ENCODE assay signal across 21 mouse cellular contexts in genomic region chr13:47243569-47243968, GRCm38 (mm10).
DNase-seq lines count a peak whose midpoint lies in the region; ATAC-seq and TF ChIP-seq lines count a peak whose summit lies in the region.
"Had no signal": no experiment of that assay in that cellular context is flagged by ENCODE, and none has a peak within 500 bp of the region (broad histone marks: within the 10 kb centered on the region; RNA-seq: fewer than 3 reads in every experiment).

No protein-coding gene starts in this region.

- no peaks in the 10 kb centered on the region for H3K79me2 ChIP-seq in liver, adult 2 months (ENCODE audit: control insufficient read depth, insufficient read depth, low read length)

- no peaks in the 10 kb centered on the region for H3K9me3 ChIP-seq in liver, embryonic 12.5 days (replicated peaks)
- H3K9me3 ChIP-seq: embryonic facial prominence, embryonic 13.5 days; embryonic facial prominence, embryonic 15.5 days; forebrain, embryonic 10.5 days; forebrain, embryonic 12.5 days had no signal

- H3K27ac ChIP-seq in layer of hippocampus, adult 2 months, result peak overlapping the region; percentile 69
- H3K27ac ChIP-seq in liver, adult 2 months (replicated peaks; ENCODE audit: insufficient read depth, low read depth, low read length), result peak overlapping the region; percentile 88; the same call in 1 of the 2 replicates
- H3K27ac ChIP-seq in liver, embryonic 12.5 days, result no peak overlapping the region
- H3K27ac ChIP-seq: embryonic facial prominence, embryonic 13.5 days; embryonic facial prominence, embryonic 15.5 days; forebrain, embryonic 12.5 days had no signal

- H3K9ac ChIP-seq in liver, adult 2 months (ENCODE audit: low read depth, low read length), result no peak overlapping the region
- no peak overlapping the region for H3K9ac ChIP-seq in liver, embryonic 12.5 days
- H3K9ac ChIP-seq: embryonic facial prominence, embryonic 13.5 days; embryonic facial prominence, embryonic 15.5 days; forebrain, embryonic 12.5 days had no signal

- ATAC-seq in liver, embryonic 12.5 days, result no peak
- ATAC-seq: forebrain, embryonic 14.5 days; forebrain, embryonic 16.5 days had no signal

- H3K36me3 ChIP-seq in liver, adult 2 months (ENCODE audit: control insufficient read depth, insufficient read depth, low read length), result peaks cover 56% of the 10 kb centered on the region
- 0 out of 2 replicates have a peak, but pooled peaks cover 6% of the 10 kb centered on the region for H3K36me3 ChIP-seq in liver, embryonic 12.5 days
- H3K36me3 ChIP-seq: embryonic facial prominence, embryonic 13.5 days; forebrain, embryonic 10.5 days; forebrain, embryonic 12.5 days had no signal

- no peak for TF ChIP-seq CTCF in layer of hippocampus, adult 2 months (conservative IDR thresholded peaks at IDR 0.05)
- no peak for TF ChIP-seq CTCF in liver, adult 2 months (IDR thresholded peaks at IDR 0.05; ENCODE audit: low read depth, low read length)

- no peak overlapping the region for H3K4me2 ChIP-seq in liver, embryonic 12.5 days
- H3K4me2 ChIP-seq: embryonic facial prominence, embryonic 13.5 days; embryonic facial prominence, embryonic 15.5 days; forebrain, embryonic 12.5 days had no signal

- H3K4me1 ChIP-seq in liver, adult 2 months (ENCODE audit: control insufficient read depth, insufficient read depth, low read length), result peaks cover 35% of the 10 kb centered on the region
- H3K4me1 ChIP-seq in liver, embryonic 12.5 days, result no peaks in the 10 kb centered on the region

- H3K4me3 ChIP-seq in layer of hippocampus, adult 2 months, result no peak overlapping the region
- no peak overlapping the region for H3K4me3 ChIP-seq in liver, adult 2 months (ENCODE audit: insufficient read depth, low read depth, low read length)
- H3K4me3 ChIP-seq in liver, embryonic 12.5 days, result no peak overlapping the region
- H3K4me3 ChIP-seq: embryonic facial prominence, embryonic 13.5 days; embryonic facial prominence, embryonic 15.5 days; erythroblast, embryonic 14.5 days; forebrain, embryonic 10.5 days; forebrain, embryonic 12.5 days had no signal

- H3K27me3 ChIP-seq in liver, adult 2 months (ENCODE audit: control insufficient read depth, insufficient read depth, low read length), result no peaks in the 10 kb centered on the region
- H3K27me3 ChIP-seq in liver, embryonic 12.5 days (replicated peaks), result no peaks in the 10 kb centered on the region
- H3K27me3 ChIP-seq: embryonic facial prominence, embryonic 13.5 days; embryonic facial prominence, embryonic 15.5 days; forebrain, embryonic 12.5 days had no signal

- no peak for TF ChIP-seq POLR2A in liver, adult 2 months (IDR thresholded peaks at IDR 0.05; ENCODE audit: extremely low read depth, insufficient read depth, low read length)

- DNase-seq in layer of hippocampus, adult 2 months (ENCODE audit: low spot score in 2 of 2), result no peak
- DNase-seq in layer of hippocampus, postnatal 10 days (ENCODE audit: low spot score in 2 of 2), result no peak
- no peak for DNase-seq in liver, adult 2 months (ENCODE audit: extremely low read depth, low read depth, low spot score)
- DNase-seq in cerebellum, adult 8-10 months, result no peak
- DNase-seq: adrenal gland, adult 2 months; adrenal gland, postnatal 10 days; adrenal gland, postnatal 25 days; cerebellum, adult 11 months; cerebellum, adult 18-20 months; cerebellum, adult 9-10 months; cerebellum, postnatal 10 days; cerebellum, postnatal 25 days; embryo, embryonic 11 days had no signal

- WGBS in liver, adult 2 months, result 91% methylated on average over 6 of the region's 6 CpGs
- WGBS in liver, embryonic 12.5 days (ENCODE audit: insufficient replicate concordance), result 84% methylated on average over 6 of the region's 6 CpGs
